Mouse (Mus musculus) CD4-positive naive resting alpha-beta T cell, adult 57 days (primary cell): ENCODE measurements around the gene B4galnt3. TPM values are rescaled to one million over a fixed set of nuclear protein-coding genes. Genes with fewer than 3 reads are reported as not detected.

ENCODE experiments used
- total RNA-seq: library from RNA; stranded (reverse); gene quantifications from one replicate; pipeline ENCODE4 v1.2.4, GENCODE M21; 2023

B4galnt3 gene
- not detected for total RNA-seq

DNA sequence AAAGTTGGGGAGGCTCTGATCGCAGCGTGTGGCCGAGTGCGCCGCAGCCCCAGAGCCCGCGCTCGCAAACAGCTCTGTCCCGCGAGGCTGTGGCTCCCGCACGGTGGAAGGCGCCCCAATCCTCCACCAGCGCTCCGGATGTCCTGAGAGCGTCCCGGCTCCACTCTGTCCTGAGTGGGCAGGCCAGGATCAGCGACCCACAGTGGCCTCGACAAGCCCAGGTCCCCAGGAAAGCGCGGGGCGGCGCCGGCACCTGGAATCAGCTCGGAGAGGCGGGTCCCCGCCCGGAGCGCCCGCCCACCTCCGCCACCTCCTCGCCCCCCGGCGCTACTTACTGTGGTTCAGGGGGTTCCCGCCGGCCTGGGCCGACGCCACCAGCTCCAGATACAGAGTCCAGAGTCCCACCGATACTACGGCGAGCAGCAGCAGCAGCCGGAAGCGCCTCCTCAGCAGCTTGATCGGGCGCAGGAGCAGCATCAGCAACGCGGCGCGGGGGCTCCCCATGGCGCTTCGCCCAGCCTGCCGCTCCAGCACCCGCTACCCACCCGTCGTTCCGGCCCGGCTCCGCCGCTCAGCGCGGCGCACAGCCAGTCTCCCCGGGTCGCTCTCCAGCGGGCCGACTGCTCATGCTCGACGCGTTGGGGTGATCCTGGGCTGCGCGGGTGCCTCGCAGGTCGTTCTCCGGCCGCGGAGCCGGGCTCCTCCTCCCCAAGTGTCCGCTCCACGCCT is at the start of gene B4galnt3, which contains the start of gene D330020A13Rik:
Gene B4galnt3, minus strand, starts transcription at position 504 of the 729 bp plus-strand sequence.
Gene D330020A13Rik, plus strand, starts transcription at position 309 of the 729 bp plus-strand sequence.

Other genes starting within 250 kb of the B4galnt3 start
- 0.74 TPM for gene Ninj2, start 201.2 kb downstream of the B4galnt3 start, total RNA-seq
- gene D330020A13Rik, start 195 bp downstream of the B4galnt3 start, total RNA-seq = not detected
- gene Kdm5a, start 69.6 kb upstream of the B4galnt3 start, total RNA-seq = 147 TPM
- gene Ccdc77, start 69.8 kb upstream of the B4galnt3 start, total RNA-seq = 12.9 TPM
- gene Il17ra, start 168.7 kb upstream of the B4galnt3 start, total RNA-seq = 208 TPM
- 0.65 TPM for gene Tmem121b, start 199.2 kb upstream of the B4galnt3 start, total RNA-seq
- gene Hdhd5, start 236.8 kb upstream of the B4galnt3 start, total RNA-seq = 111 TPM